Mouse (Mus musculus): ENCODE data around the gene Chn2. TPM values are rescaled to one million over a fixed set of nuclear protein-coding genes. Genes with fewer than 3 reads are reported as not detected.

Chn2 gene
- polyA plus RNA-seq, 1 experiment from 2014 or later, result 26.0 TPM

- H3K9ac ChIP-seq (ENCODE audit: low read length), result no peak overlapping the region
Observed at GRCm38 (mm10) chr6:54060258-54060657, 20.9 kb downstream of the Chn2 start.

GRCm38 (mm10) chr6:54061375-54061774 is 22.0 kb downstream of the Chn2 start:
- DNase-seq (ENCODE audit: low spot score, missing footprints) (no peak), ATAC-seq (ENCODE audit: low FRiP score) (no peak)
- H3K27ac ChIP-seq (ENCODE audit: low read depth, low read length), result no peak overlapping the region
- no peak overlapping the region for H3K4me3 ChIP-seq (ENCODE audit: low read depth, low read length)
- WGBS, result 69% methylated on average over 9 of the region's 9 CpGs
- H3K36me3 ChIP-seq (ENCODE audit: control insufficient read depth, insufficient read depth, low read length), result no peaks in the 10 kb centered on the region
- no peaks in the 10 kb centered on the region for H3K4me1 ChIP-seq (ENCODE audit: control insufficient read depth, insufficient read depth, low read length)
- no peaks in the 10 kb centered on the region for H3K9me3 ChIP-seq (ENCODE audit: control insufficient read depth, low read length)
- no peak overlapping the region for H3K4me2 ChIP-seq
- no peak overlapping the region for H3K9ac ChIP-seq (ENCODE audit: low read length)
- H3K27me3 ChIP-seq (ENCODE audit: control insufficient read depth, insufficient read depth, low read length), result no peaks in the 10 kb centered on the region

More at GRCm38 (mm10) chr6:54060258-54060657, 20.9 kb downstream of the Chn2 start:
- Histone ChIP-seq H3K4me3 (ENCODE audit: low read depth, low read length) (no peak overlapping the region), H3K36me3 (ENCODE audit: control insufficient read depth, insufficient read depth, low read length) (no peaks in the 10 kb centered on the region), H3K9me3 (ENCODE audit: control insufficient read depth, low read length) (no peaks in the 10 kb centered on the region), H3K27ac (ENCODE audit: low read depth, low read length) (no peak overlapping the region), H3K4me2 (no peak overlapping the region), H3K27me3 (ENCODE audit: control insufficient read depth, insufficient read depth, low read length) (no peaks in the 10 kb centered on the region), H3K4me1 (ENCODE audit: control insufficient read depth, insufficient read depth, low read length) (no peaks in the 10 kb centered on the region)
- 90% methylated on average over 3 of the region's 3 CpGs for WGBS
- ATAC-seq (ENCODE audit: low FRiP score) (no peak), DNase-seq (ENCODE audit: low spot score, missing footprints) (no peak)

DNA sequence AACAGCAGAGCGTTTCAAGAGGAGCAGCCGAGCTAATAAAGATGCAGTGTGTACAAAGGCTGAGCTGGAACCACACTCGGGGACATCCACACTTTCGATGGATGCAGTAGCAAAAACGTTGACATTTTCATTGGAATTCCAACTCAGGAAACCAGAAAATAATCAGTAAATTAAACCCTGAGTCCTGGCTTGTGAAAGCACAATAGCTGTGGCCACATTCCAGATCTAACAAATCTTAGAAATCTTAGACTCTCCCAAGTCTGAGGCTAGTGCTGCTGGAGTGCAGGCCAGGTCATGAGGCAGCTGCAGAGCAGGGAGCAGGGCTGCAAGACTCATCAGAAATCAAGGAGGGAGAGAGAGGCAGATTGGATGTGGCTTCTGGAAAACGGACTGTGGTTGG is 24.5 kb downstream of the Chn2 start:
- Histone ChIP-seq H3K4me1 (ENCODE audit: control insufficient read depth, insufficient read depth, low read length) (no peaks in the 10 kb centered on the region), H3K4me2 (no peak overlapping the region), H3K27ac (ENCODE audit: low read depth, low read length) (no peak overlapping the region), H3K9me3 (ENCODE audit: control insufficient read depth, low read length) (no peaks in the 10 kb centered on the region), H3K4me3 (ENCODE audit: low read depth, low read length) (no peak overlapping the region), H3K36me3 (ENCODE audit: control insufficient read depth, insufficient read depth, low read length) (no peaks in the 10 kb centered on the region), H3K9ac (ENCODE audit: low read length) (no peak overlapping the region), H3K27me3 (ENCODE audit: control insufficient read depth, insufficient read depth, low read length) (no peaks in the 10 kb centered on the region)
- ATAC-seq (ENCODE audit: low FRiP score) (no peak), DNase-seq (ENCODE audit: low spot score, missing footprints) (no peak)
- 81% methylated on average over 6 of the region's 6 CpGs for WGBS

- Histone ChIP-seq H3K27me3 (ENCODE audit: control insufficient read depth, insufficient read depth, low read length) (no peaks in the 10 kb centered on the region), H3K4me3 (ENCODE audit: low read depth, low read length) (no peak overlapping the region), H3K4me1 (ENCODE audit: control insufficient read depth, insufficient read depth, low read length) (no peaks in the 10 kb centered on the region), H3K4me2 (no peak overlapping the region), H3K9ac (ENCODE audit: low read length) (no peak overlapping the region), H3K36me3 (ENCODE audit: control insufficient read depth, insufficient read depth, low read length) (no peaks in the 10 kb centered on the region), H3K27ac (ENCODE audit: low read depth, low read length) (no peak overlapping the region), H3K9me3 (ENCODE audit: control insufficient read depth, low read length) (no peaks in the 10 kb centered on the region)
- ATAC-seq (ENCODE audit: low FRiP score) (no peak), DNase-seq (ENCODE audit: low spot score, missing footprints) (no peak)
- 81% methylated on average over 5 of the region's 5 CpGs for WGBS
Observed at GRCm38 (mm10) chr6:54067380-54067779, 28.0 kb downstream of the Chn2 start.

GRCm38 (mm10) chr6:54068882-54069281 is 29.5 kb downstream of the Chn2 start:
- 91% methylated on average over 5 of the region's 5 CpGs for WGBS
- no peaks in the 10 kb centered on the region for H3K4me1 ChIP-seq (ENCODE audit: control insufficient read depth, insufficient read depth, low read length)
- no peaks in the 10 kb centered on the region for H3K36me3 ChIP-seq (ENCODE audit: control insufficient read depth, insufficient read depth, low read length)
- no peaks in the 10 kb centered on the region for H3K9me3 ChIP-seq (ENCODE audit: control insufficient read depth, low read length)
- no peak overlapping the region for H3K4me3 ChIP-seq (ENCODE audit: low read depth, low read length)
- H3K27ac ChIP-seq (ENCODE audit: low read depth, low read length), result no peak overlapping the region
- no peak for ATAC-seq (ENCODE audit: low FRiP score)
- no peak overlapping the region for H3K9ac ChIP-seq (ENCODE audit: low read length)
- no peaks in the 10 kb centered on the region for H3K27me3 ChIP-seq (ENCODE audit: control insufficient read depth, insufficient read depth, low read length)
- H3K4me2 ChIP-seq, result no peak overlapping the region
- no peak for DNase-seq (ENCODE audit: low spot score, missing footprints)

GRCm38 (mm10) chr6:54070736-54071135 is 31.4 kb downstream of the Chn2 start:
- H3K4me2 ChIP-seq, result no peak overlapping the region
- no peaks in the 10 kb centered on the region for H3K36me3 ChIP-seq (ENCODE audit: control insufficient read depth, insufficient read depth, low read length)
- H3K9ac ChIP-seq (ENCODE audit: low read length), result no peak overlapping the region
- no peak overlapping the region for H3K4me3 ChIP-seq (ENCODE audit: low read depth, low read length)
- ATAC-seq (ENCODE audit: low FRiP score) (no peak), DNase-seq (ENCODE audit: low spot score, missing footprints) (no peak)
- H3K27ac ChIP-seq (ENCODE audit: low read depth, low read length), result no peak overlapping the region
- H3K27me3 ChIP-seq (ENCODE audit: control insufficient read depth, insufficient read depth, low read length), result no peaks in the 10 kb centered on the region
- no peaks in the 10 kb centered on the region for H3K9me3 ChIP-seq (ENCODE audit: control insufficient read depth, low read length)
- 80% methylated on average over 6 of the region's 6 CpGs for WGBS
- no peaks in the 10 kb centered on the region for H3K4me1 ChIP-seq (ENCODE audit: control insufficient read depth, insufficient read depth, low read length)

GRCm38 (mm10) chr6:54071478-54071877 is 32.1 kb downstream of the Chn2 start:
- no peaks in the 10 kb centered on the region for H3K27me3 ChIP-seq (ENCODE audit: control insufficient read depth, insufficient read depth, low read length)
- no peaks in the 10 kb centered on the region for H3K36me3 ChIP-seq (ENCODE audit: control insufficient read depth, insufficient read depth, low read length)
- ATAC-seq (ENCODE audit: low FRiP score) (no peak), DNase-seq (ENCODE audit: low spot score, missing footprints) (no peak)
- no peaks in the 10 kb centered on the region for H3K9me3 ChIP-seq (ENCODE audit: control insufficient read depth, low read length)
- H3K4me2 ChIP-seq, result no peak overlapping the region
- no peak overlapping the region for H3K4me3 ChIP-seq (ENCODE audit: low read depth, low read length)
- H3K27ac ChIP-seq (ENCODE audit: low read depth, low read length), result no peak overlapping the region
- H3K4me1 ChIP-seq (ENCODE audit: control insufficient read depth, insufficient read depth, low read length), result no peaks in the 10 kb centered on the region
- H3K9ac ChIP-seq (ENCODE audit: low read length), result no peak overlapping the region
- WGBS, result 91% methylated on average over 4 of the region's 4 CpGs

- Histone ChIP-seq H3K4me3 (ENCODE audit: low read depth, low read length) (no peak overlapping the region), H3K27me3 (ENCODE audit: control insufficient read depth, insufficient read depth, low read length) (no peaks in the 10 kb centered on the region), H3K4me2 (no peak overlapping the region), H3K36me3 (ENCODE audit: control insufficient read depth, insufficient read depth, low read length) (no peaks in the 10 kb centered on the region), H3K9ac (ENCODE audit: low read length) (no peak overlapping the region), H3K9me3 (ENCODE audit: control insufficient read depth, low read length) (no peaks in the 10 kb centered on the region), H3K4me1 (ENCODE audit: control insufficient read depth, insufficient read depth, low read length) (no peaks in the 10 kb centered on the region), H3K27ac (ENCODE audit: low read depth, low read length) (no peak overlapping the region)
- 65% methylated on average over 4 of the region's 4 CpGs for WGBS
- no peak for ATAC-seq (ENCODE audit: low FRiP score)
- DNase-seq (ENCODE audit: low spot score, missing footprints), result no peak
Observed at GRCm38 (mm10) chr6:54074454-54074853, 35.1 kb downstream of the Chn2 start.

GRCm38 (mm10) chr6:54075419-54075818 is 36.1 kb downstream of the Chn2 start:
- DNase-seq (ENCODE audit: low spot score, missing footprints) (no peak), ATAC-seq (ENCODE audit: low FRiP score) (no peak)
- Histone ChIP-seq H3K27me3 (ENCODE audit: control insufficient read depth, insufficient read depth, low read length) (no peaks in the 10 kb centered on the region), H3K9ac (ENCODE audit: low read length) (no peak overlapping the region), H3K36me3 (ENCODE audit: control insufficient read depth, insufficient read depth, low read length) (no peaks in the 10 kb centered on the region), H3K4me1 (ENCODE audit: control insufficient read depth, insufficient read depth, low read length) (no peaks in the 10 kb centered on the region), H3K4me2 (no peak overlapping the region), H3K9me3 (ENCODE audit: control insufficient read depth, low read length) (no peaks in the 10 kb centered on the region), H3K4me3 (ENCODE audit: low read depth, low read length) (no peak overlapping the region), H3K27ac (ENCODE audit: low read depth, low read length) (no peak overlapping the region)
- 92% methylated on average over 6 of the region's 6 CpGs for WGBS

DNA sequence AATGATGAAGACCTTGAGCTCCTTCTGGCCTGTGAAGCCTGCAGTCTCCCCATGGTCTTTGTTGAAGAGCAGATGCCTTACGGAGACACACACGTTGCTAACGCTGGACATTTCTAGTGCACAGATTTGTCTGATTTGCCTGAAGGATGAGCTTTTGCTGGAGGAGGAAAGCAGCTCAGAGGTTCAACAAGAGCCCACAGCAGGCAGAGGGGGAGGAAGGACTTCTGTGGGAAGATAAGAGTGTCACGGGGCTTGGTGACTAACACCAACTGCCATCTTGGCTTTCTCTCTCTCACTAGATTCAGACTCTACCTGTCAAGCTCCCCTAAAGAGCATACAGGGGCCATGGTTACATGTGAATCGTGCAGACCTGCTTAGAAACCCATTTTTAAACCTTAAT is 37.3 kb downstream of the Chn2 start:
- ATAC-seq (ENCODE audit: low FRiP score), result no peak

More for the DNA sequence above, 37.3 kb downstream of the Chn2 start:
- Histone ChIP-seq H3K9me3 (ENCODE audit: control insufficient read depth, low read length) (no peaks in the 10 kb centered on the region), H3K36me3 (ENCODE audit: control insufficient read depth, insufficient read depth, low read length) (no peaks in the 10 kb centered on the region), H3K4me3 (ENCODE audit: low read depth, low read length) (no peak overlapping the region), H3K9ac (ENCODE audit: low read length) (no peak overlapping the region), H3K4me2 (no peak overlapping the region), H3K27me3 (ENCODE audit: control insufficient read depth, insufficient read depth, low read length) (no peaks in the 10 kb centered on the region), H3K4me1 (ENCODE audit: control insufficient read depth, insufficient read depth, low read length) (no peaks in the 10 kb centered on the region), H3K27ac (ENCODE audit: low read depth, low read length) (no peak overlapping the region)
- no peak for DNase-seq (ENCODE audit: low spot score, missing footprints)
- WGBS, result 81% methylated on average over 5 of the region's 5 CpGs

All from midbrain, embryonic 11.5 days (tissue).